Mouse (Mus musculus) liver, embryonic 14.5 days (tissue): ENCODE results near the gene Gucd1.

Experiments
- CTCF ChIP-seq: IDR thresholded peaks from 2 replicates; pipeline ENCODE4 v1.5.1; 2016; ENCODE audit warnings: antibody characterized with exemption, low read depth, control low read depth
- EP300 ChIP-seq: IDR thresholded peaks from 2 replicates; pipeline ENCODE4 v1.6.1; 2016; ENCODE audit warnings: antibody characterized with exemption, low read depth

DNA sequence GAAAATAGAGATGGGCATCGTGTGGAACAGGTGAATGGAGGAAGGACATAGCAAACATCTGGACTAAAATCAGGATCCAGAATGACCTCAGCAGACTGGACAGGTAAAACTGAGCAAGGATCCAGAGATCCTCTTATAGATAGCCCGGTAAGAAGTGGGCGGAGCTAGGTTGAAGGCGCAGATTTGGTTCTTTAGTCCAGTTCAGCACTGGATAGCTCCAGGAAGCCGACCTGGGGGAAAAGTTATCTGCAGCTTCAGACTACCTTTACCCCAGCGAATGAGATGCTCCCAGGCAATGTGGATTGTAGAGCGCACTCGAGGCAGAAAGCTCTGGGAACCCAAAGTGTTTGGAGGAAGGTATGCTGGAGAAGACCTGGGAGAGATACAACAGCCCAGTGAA is 175.8 kb downstream of the Gucd1 start:
- TF ChIP-seq CTCF (no peak), EP300 (no peak)
